Comparison of ENCODE assay signal across 8 mouse cellular contexts in genomic region chr9:67220388-67220787, GRCm38 (mm10).
DNase-seq lines count a peak whose midpoint lies in the region; ATAC-seq and TF ChIP-seq lines count a peak whose summit lies in the region.
"Had no signal": no experiment of that assay in that cellular context is flagged by ENCODE, and none has a peak within 500 bp of the region (broad histone marks: within the 10 kb centered on the region; RNA-seq: fewer than 3 reads in every experiment).

No protein-coding gene starts in this region.

- peak; percentile 32 for DNase-seq in kidney, adult 2 months
- DNase-seq in R1 (ENCODE audit: low read depth, low spot score): peak; percentile 66
- peak; percentile 54 to 62 for DNase-seq in kidney, postnatal 4 days
- no peak for DNase-seq in yolk sac, embryonic 10.5 days (ENCODE audit: low spot score)
- DNase-seq in left cerebral cortex, postnatal 10 days (ENCODE audit: extremely low spot score in 1 of 2, low spot score in 2 of 2): no peak
- DNase-seq: liver, embryonic 13.5 days had no signal

- WGBS in kidney, adult 2 months: 64% methylated on average over 3 of the region's 3 CpGs
- WGBS in kidney, embryonic 14.5 days: 67% methylated on average over 3 of the region's 3 CpGs

- H3K4me1 ChIP-seq in kidney, adult 2 months (ENCODE audit: control insufficient read depth, insufficient read depth, low read length): no peaks in the 10 kb centered on the region
- H3K4me1 ChIP-seq in kidney, embryonic 14.5 days (ENCODE audit: control insufficient read depth, insufficient read depth, low read length): no peaks in the 10 kb centered on the region
- H3K4me1 ChIP-seq in E14TG2a.4 (replicated peaks; ENCODE audit: low read depth, low read length): peaks cover 26% of the 10 kb centered on the region
- H3K4me1 ChIP-seq: liver, embryonic 13.5 days had no signal

- no peak overlapping the region for H3K4me3 ChIP-seq in kidney, adult 2 months (ENCODE audit: insufficient read depth, low read depth, low read length)
- H3K4me3 ChIP-seq in kidney, embryonic 14.5 days (ENCODE audit: low read length): no peak overlapping the region
- H3K4me3 ChIP-seq in E14TG2a.4 (replicated peaks; ENCODE audit: low read length): no peak overlapping the region
- H3K4me3 ChIP-seq: liver, embryonic 13.5 days had no signal

- peak; percentile 74 for TF ChIP-seq CTCF in kidney, adult 2 months (conservative IDR thresholded peaks at IDR 0.05; ENCODE audit: insufficient read depth, insufficient read length, low read depth, low read length)
- peak; percentile 85 for TF ChIP-seq CTCF in E14TG2a.4 (conservative IDR thresholded peaks at IDR 0.05; ENCODE audit: low read length)

- no peak overlapping the region for H3K9ac ChIP-seq in kidney, embryonic 14.5 days (ENCODE audit: low read depth, low read length)
- H3K9ac ChIP-seq: liver, embryonic 13.5 days had no signal

- no peaks in the 10 kb centered on the region for H3K9me3 ChIP-seq in kidney, embryonic 14.5 days (ENCODE audit: control insufficient read depth, low read length)
- no peaks in the 10 kb centered on the region for H3K9me3 ChIP-seq in E14TG2a.4 (ENCODE audit: low read length)
- H3K9me3 ChIP-seq: liver, embryonic 13.5 days had no signal

- no peaks in the 10 kb centered on the region for H3K27me3 ChIP-seq in kidney, adult 2 months (replicated peaks; ENCODE audit: control insufficient read depth, insufficient read depth, low read length)
- H3K27me3 ChIP-seq in kidney, embryonic 14.5 days (ENCODE audit: control insufficient read depth, insufficient read depth, low read length): no peaks in the 10 kb centered on the region
- no peaks in the 10 kb centered on the region for H3K27me3 ChIP-seq in E14TG2a.4 (ENCODE audit: insufficient read depth, low read length)
- H3K27me3 ChIP-seq: liver, embryonic 13.5 days had no signal

- H3K36me3 ChIP-seq in kidney, adult 2 months (ENCODE audit: control insufficient read depth, insufficient read depth, low read length): peaks cover 7% of the 10 kb centered on the region
- no peaks in the 10 kb centered on the region; the same call in 1 of the 2 replicates for H3K36me3 ChIP-seq in kidney, embryonic 14.5 days (ENCODE audit: control insufficient read depth, insufficient read depth, low read length)
- H3K36me3 ChIP-seq in E14TG2a.4 (ENCODE audit: insufficient read depth, low read length): peaks cover 20% of the 10 kb centered on the region
- H3K36me3 ChIP-seq: liver, embryonic 13.5 days had no signal

- TF ChIP-seq POLR2A in kidney, adult 2 months (IDR thresholded peaks at IDR 0.05; ENCODE audit: low read depth, low read length): no peak

- no peak overlapping the region for H3K4me2 ChIP-seq in kidney, embryonic 14.5 days (replicated peaks; ENCODE audit: low read depth, low read length)
- H3K4me2 ChIP-seq: liver, embryonic 13.5 days had no signal

- intact Hi-C loops in left cerebral cortex, postnatal 10 days (cut with DNase I): no loop called here

- no peak overlapping the region for H3K27ac ChIP-seq in kidney, adult 2 months (ENCODE audit: insufficient read depth, low read depth, low read length)
- H3K27ac ChIP-seq in kidney, embryonic 14.5 days (ENCODE audit: low read depth, low read length): no peak overlapping the region
- H3K27ac ChIP-seq: liver, embryonic 13.5 days had no signal

- ATAC-seq in kidney, embryonic 14.5 days (ENCODE audit: low FRiP score, low TSS enrichment): no peak

Comparison
In these comparisons a context has a peak if more than half of its experiments do, and no peak if none do; other contexts are left out.
1. DNase-seq: peak in kidney, adult 2 months (single experiment), R1 (single experiment) and kidney, postnatal 4 days (2 of 2); none in yolk sac, embryonic 10.5 days (single experiment) and left cerebral cortex, postnatal 10 days (0 of 2).